ENCODE assay signal across 9 mouse cellular contexts in the genomic region with DNA sequence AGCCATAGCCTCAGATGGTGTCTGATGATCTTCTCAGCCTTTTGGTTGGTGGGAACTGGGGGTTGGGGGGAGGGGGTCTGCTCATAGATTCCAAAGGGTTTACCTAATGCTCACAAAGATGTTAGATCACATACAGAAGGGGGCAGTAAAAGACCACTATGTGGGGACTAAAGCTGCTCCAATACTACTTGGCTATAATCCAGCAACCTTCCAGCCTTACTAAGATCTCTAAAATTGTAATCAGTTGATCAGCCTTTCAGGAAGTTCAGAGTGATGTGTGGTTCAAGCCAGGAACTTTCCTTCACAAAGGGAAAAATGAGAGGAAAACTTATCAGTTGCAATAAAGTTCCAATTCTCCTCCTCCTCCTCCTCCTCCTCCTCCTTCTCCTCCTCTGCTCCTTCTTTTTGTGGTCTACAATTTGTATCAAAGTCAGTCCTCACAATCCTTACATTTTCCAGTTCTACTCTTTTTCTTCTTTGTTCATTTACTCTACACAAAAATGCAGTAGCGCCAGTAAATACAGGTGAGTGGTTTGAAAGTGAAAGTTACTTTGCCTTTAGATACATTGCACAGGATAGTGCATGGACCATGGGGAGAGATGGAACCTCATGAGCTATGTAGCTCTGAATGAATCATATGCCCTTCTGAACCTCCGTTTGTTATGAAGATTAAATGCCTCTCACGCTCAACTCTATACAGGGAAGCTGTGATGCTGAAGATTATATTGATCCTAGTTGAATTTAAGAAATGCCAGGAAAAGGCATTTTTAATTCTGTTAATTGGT. TPM values are rescaled to one million over a fixed set of nuclear protein-coding genes. Genes with fewer than 3 reads are reported as not detected.
A peak's percentile ranks its signal among the peaks of the same experiment; 100 is the strongest.
DNase-seq lines count a peak whose midpoint lies in the region; ATAC-seq and TF ChIP-seq lines count a peak whose summit lies in the region.
"Had no signal": no experiment of that assay in that cellular context is flagged by ENCODE, and none has a peak within 500 bp of the region (broad histone marks: within the 10 kb centered on the region; RNA-seq: fewer than 3 reads in every experiment).

No protein-coding gene starts in this region.

- H3K36me3 ChIP-seq in kidney, adult 2 months (ENCODE audit: control insufficient read depth, insufficient read depth, low read length) = no peaks in the 10 kb centered on the region
- no peaks in the 10 kb centered on the region for H3K36me3 ChIP-seq in lung, embryonic 15.5 days
- peaks cover 11% of the 10 kb centered on the region for H3K36me3 ChIP-seq in forebrain, embryonic 12.5 days (replicated peaks)

- peak; percentile 43 for DNase-seq in kidney, adult 2 months
- DNase-seq in kidney, postnatal 10 days = no peak
- peak; percentile 55 for DNase-seq in CD4-positive helper T cell, adult 2 months (ENCODE audit: low read depth, low spot score)
- DNase-seq in brain, embryonic 14.5 days (ENCODE audit: low read depth) = peak; percentile 86
- no peak for DNase-seq in right cerebral cortex, adult 18-20 months
- DNase-seq in urinary bladder, postnatal 25 days (ENCODE audit: low spot score) = no peak

- H3K4me2 ChIP-seq in lung, embryonic 15.5 days = no peak overlapping the region
- H3K4me2 ChIP-seq in forebrain, embryonic 12.5 days = no peak overlapping the region

- H3K4me1 ChIP-seq in kidney, adult 2 months (ENCODE audit: control insufficient read depth, insufficient read depth, low read length) = peaks cover 4% of the 10 kb centered on the region; the same call in 1 of the 2 replicates
- H3K4me1 ChIP-seq in lung, embryonic 15.5 days = peaks cover 22% of the 10 kb centered on the region
- H3K4me1 ChIP-seq in forebrain, embryonic 12.5 days = peaks cover 19% of the 10 kb centered on the region

- no peak overlapping the region for H3K4me3 ChIP-seq in kidney, adult 2 months (ENCODE audit: insufficient read depth, low read depth, low read length)
- H3K4me3 ChIP-seq in lung, embryonic 15.5 days = no peak overlapping the region
- H3K4me3 ChIP-seq in forebrain, embryonic 12.5 days (replicated peaks) = no peak overlapping the region

- no peak overlapping the region for H3K27ac ChIP-seq in kidney, adult 2 months (ENCODE audit: insufficient read depth, low read depth, low read length)
- H3K27ac ChIP-seq in lung, embryonic 15.5 days = no peak overlapping the region
- no peak overlapping the region for H3K27ac ChIP-seq in forebrain, embryonic 12.5 days
- H3K27ac ChIP-seq: macrophage had no signal

- no peak for TF ChIP-seq CTCF in kidney, adult 2 months (conservative IDR thresholded peaks at IDR 0.05; ENCODE audit: insufficient read depth, insufficient read length, low read depth, low read length)
- TF ChIP-seq CTCF in brain, embryonic 14.5 days (IDR thresholded peaks at IDR 0.05; ENCODE audit: borderline replicate concordance, extremely low read depth, insufficient read depth, insufficient read length) = peak; percentile 27; the same call in 1 of the 2 replicates

- H3K27me3 ChIP-seq in kidney, adult 2 months (replicated peaks; ENCODE audit: control insufficient read depth, insufficient read depth, low read length) = no peaks in the 10 kb centered on the region
- H3K27me3 ChIP-seq in lung, embryonic 15.5 days = no peaks in the 10 kb centered on the region
- H3K27me3 ChIP-seq in forebrain, embryonic 12.5 days = no peaks in the 10 kb centered on the region

- WGBS in kidney, adult 2 months = 76% methylated on average over 3 of the region's 3 CpGs
- 72% methylated on average over 3 of the region's 3 CpGs for WGBS in lung, embryonic 15.5 days
- 85% methylated on average over 3 of the region's 3 CpGs for WGBS in forebrain, embryonic 12.5 days

- ATAC-seq in lung, embryonic 15.5 days (ENCODE audit: borderline replicate concordance, extremely low read depth, low FRiP score, low TSS enrichment) = peak; percentile 36; the same call in 1 of the 2 replicates
- no peak for ATAC-seq in forebrain, embryonic 12.5 days (ENCODE audit: low FRiP score)

- H3K9ac ChIP-seq in lung, embryonic 15.5 days = no peak overlapping the region
- no peak overlapping the region for H3K9ac ChIP-seq in forebrain, embryonic 12.5 days

- H3K9me3 ChIP-seq in lung, embryonic 15.5 days = no peaks in the 10 kb centered on the region
- no peaks in the 10 kb centered on the region for H3K9me3 ChIP-seq in forebrain, embryonic 12.5 days

- no peak for TF ChIP-seq POLR2A in kidney, adult 2 months (IDR thresholded peaks at IDR 0.05; ENCODE audit: low read depth, low read length)
- no peak for TF ChIP-seq POLR2A in brain, embryonic 14.5 days (IDR thresholded peaks at IDR 0.05; ENCODE audit: borderline replicate concordance, extremely low read depth, insufficient read depth, insufficient read length, poor library complexity, severe bottlenecking)

RNA-seq across cellular contexts. Expression of gene Cox17, which starts 1.7 kb away (rescaled TPM):
- 126 and 170 TPM in 2 replicates for polyA plus RNA-seq in kidney, adult 2 months (2012; rRNA removed)
- 62.9 and 69.0 TPM in 2 replicates for polyA plus RNA-seq in brain, embryonic 14.5 days (2012; rRNA removed)
- 120 and 130 TPM in 2 replicates for polyA plus RNA-seq in lung, embryonic 15.5 days (2015; fragmentation: Nextera tagmentation; extraction: Ambion mirVana)
- polyA plus RNA-seq in forebrain, embryonic 12.5 days (2016; fragmentation: Nextera tagmentation; extraction: Ambion mirVana) = 141 and 144 TPM in 2 replicates

RNA-seq across cellular contexts. Expression of gene Gm21987, which starts 1.7 kb away (rescaled TPM):
- not detected in 2 replicates for polyA plus RNA-seq in kidney, adult 2 months (2012; rRNA removed)
- polyA plus RNA-seq in brain, embryonic 14.5 days (2012; rRNA removed) = not detected in 2 replicates
- not detected in 2 replicates for polyA plus RNA-seq in lung, embryonic 15.5 days (2015; fragmentation: Nextera tagmentation; extraction: Ambion mirVana)
- polyA plus RNA-seq in forebrain, embryonic 12.5 days (2016; fragmentation: Nextera tagmentation; extraction: Ambion mirVana) = not detected in 2 replicates
- polyA plus RNA-seq: macrophage had no signal

RNA-seq across cellular contexts. Expression of gene Maats1, which starts 3.2 kb away (rescaled TPM):
- 0.39 and 0.50 TPM in 2 replicates for polyA plus RNA-seq in kidney, adult 2 months (2012; rRNA removed)
- 0.49 and 1.4 TPM in 2 replicates for polyA plus RNA-seq in brain, embryonic 14.5 days (2012; rRNA removed)
- 0.65 and 0.69 TPM in 2 replicates for polyA plus RNA-seq in lung, embryonic 15.5 days (2015; fragmentation: Nextera tagmentation; extraction: Ambion mirVana)
- 0.56 and 0.60 TPM in 2 replicates for polyA plus RNA-seq in forebrain, embryonic 12.5 days (2016; fragmentation: Nextera tagmentation; extraction: Ambion mirVana)
- polyA plus RNA-seq: macrophage had no signal

RNA-seq across cellular contexts. Expression of gene Popdc2, which starts 16.9 kb away (rescaled TPM):
- polyA plus RNA-seq in kidney, adult 2 months (2012; rRNA removed) = 1.5 TPM in 2 replicates
- polyA plus RNA-seq in brain, embryonic 14.5 days (2012; rRNA removed) = 0.81 and 0.85 TPM in 2 replicates
- 10.3 and 10.8 TPM in 2 replicates for polyA plus RNA-seq in lung, embryonic 15.5 days (2015; fragmentation: Nextera tagmentation; extraction: Ambion mirVana)
- polyA plus RNA-seq in forebrain, embryonic 12.5 days (2016; fragmentation: Nextera tagmentation; extraction: Ambion mirVana) = 0.49 and 0.50 TPM in 2 replicates
- polyA plus RNA-seq: macrophage had no signal

RNA-seq across cellular contexts. Expression of gene Nr1i2, which starts 50.5 kb away (rescaled TPM):
- polyA plus RNA-seq in kidney, adult 2 months (2012; rRNA removed) = 9.0 and 9.1 TPM in 2 replicates
- polyA plus RNA-seq in brain, embryonic 14.5 days (2012; rRNA removed) = not detected in 2 replicates
- 0.05 TPM in 1 of 2 replicates, not detected in the other for polyA plus RNA-seq in lung, embryonic 15.5 days (2015; fragmentation: Nextera tagmentation; extraction: Ambion mirVana)
- polyA plus RNA-seq in forebrain, embryonic 12.5 days (2016; fragmentation: Nextera tagmentation; extraction: Ambion mirVana) = not detected in 2 replicates
- polyA plus RNA-seq: macrophage had no signal

Comparison
In these comparisons a context has a peak if more than half of its experiments do, and no peak if none do; other contexts are left out.
1. DNase-seq: peak in kidney, adult 2 months (single experiment), CD4-positive helper T cell, adult 2 months (single experiment) and brain, embryonic 14.5 days (single experiment); none in kidney, postnatal 10 days (single experiment), right cerebral cortex, adult 18-20 months (single experiment) and urinary bladder, postnatal 25 days (single experiment).